Mouse (Mus musculus): ENCODE measurements around the gene Cdh13. TPM values are rescaled to one million over a fixed set of nuclear protein-coding genes. Genes with fewer than 3 reads are reported as not detected.
"Not testable (repeated sequence)": the region's sequence is repeated elsewhere in the genome, so short reads cannot be mapped to it uniquely, and the experiment has no call there.

The Cdh13 gene
- total RNA-seq, 2 experiments from 2014 or later, result 56.4 to 66.1 TPM

DNA sequence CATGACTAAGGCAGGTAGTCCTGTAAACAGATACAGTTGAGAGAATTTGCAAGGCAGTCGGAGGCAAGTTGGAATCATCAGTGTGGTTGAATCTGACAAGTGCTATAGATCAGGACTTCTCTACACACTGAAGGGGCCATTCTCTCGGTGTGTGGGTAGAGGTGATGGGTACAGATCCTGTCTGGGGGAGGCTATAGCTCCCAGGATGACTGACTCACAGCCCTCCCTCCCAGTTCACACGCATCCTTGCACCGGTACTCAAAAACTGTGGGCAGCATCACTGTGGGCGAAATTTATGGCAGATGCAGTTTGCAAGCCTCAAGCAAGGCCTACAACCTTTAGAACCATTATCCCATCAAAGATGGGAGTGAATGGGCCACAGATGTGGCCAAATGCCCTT lies 381.5 kb downstream of the Cdh13 start:
- DNase-seq (ENCODE audit: low spot score in 2 of 2), result no peak

DNA sequence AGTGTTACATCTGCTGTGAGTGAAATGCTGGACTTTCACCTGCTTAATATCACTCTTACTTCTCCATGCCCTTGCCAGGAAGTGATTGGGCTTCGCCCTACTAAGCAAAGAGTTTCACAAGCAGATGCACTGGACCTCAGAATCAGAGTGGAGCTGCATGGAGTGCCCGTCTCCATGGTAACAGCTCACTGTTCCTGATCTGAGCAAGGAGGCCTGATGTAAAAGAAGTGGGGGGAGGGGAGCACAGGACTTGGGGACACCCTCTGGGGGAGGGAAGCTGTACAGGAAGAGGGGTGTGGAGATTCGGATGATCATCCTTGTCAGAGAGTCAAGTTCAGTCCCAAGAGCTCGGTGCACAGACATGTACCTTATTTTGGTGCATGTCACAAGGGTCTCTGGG lies 384.2 kb downstream of the Cdh13 start:
- peak in 1 of 2 experiments; percentile 23 for DNase-seq (ENCODE audit: low spot score in 2 of 2)

DNA sequence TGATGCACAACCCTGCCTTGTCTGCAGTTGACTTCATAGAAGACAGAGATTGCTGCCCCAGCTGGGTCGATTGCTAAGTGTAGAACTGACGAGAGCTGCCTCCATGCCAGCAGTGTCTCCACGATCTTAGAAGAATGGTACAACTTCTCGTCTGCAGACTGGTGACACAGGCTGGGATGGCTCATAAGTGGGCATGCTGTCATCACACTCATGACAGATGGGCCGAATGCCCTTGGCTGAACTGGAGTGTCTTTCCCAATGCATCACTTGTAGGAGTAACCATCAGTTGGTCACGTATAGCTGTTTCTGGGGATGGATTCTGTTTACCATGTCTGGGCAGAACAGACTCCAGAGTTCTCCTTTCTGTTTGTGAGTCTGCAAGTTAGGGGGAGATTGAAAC lies 392.7 kb downstream of the Cdh13 start:
- DNase-seq (ENCODE audit: low spot score in 2 of 2), result no peak

DNA sequence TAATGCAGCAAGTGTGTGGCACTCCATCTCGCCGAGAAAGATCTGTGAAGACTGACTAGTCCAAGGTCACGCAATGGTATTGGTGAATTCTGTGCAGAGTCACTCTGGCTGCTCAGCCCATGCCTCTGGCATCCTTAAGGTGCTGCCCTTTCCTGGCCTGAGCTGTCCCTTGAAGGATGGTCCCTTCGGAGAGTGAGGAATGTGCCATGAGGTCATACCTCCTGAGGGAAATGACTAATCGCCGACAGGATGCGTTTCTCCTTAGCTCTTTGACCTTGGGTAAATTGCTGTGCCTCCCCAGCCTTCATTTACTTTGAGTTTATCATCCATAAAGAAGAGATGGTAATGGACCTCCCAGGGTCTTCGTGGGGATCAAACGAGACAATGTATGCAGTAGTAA lies 395.8 kb downstream of the Cdh13 start:
- no peak for DNase-seq (ENCODE audit: low spot score in 2 of 2)

DNA sequence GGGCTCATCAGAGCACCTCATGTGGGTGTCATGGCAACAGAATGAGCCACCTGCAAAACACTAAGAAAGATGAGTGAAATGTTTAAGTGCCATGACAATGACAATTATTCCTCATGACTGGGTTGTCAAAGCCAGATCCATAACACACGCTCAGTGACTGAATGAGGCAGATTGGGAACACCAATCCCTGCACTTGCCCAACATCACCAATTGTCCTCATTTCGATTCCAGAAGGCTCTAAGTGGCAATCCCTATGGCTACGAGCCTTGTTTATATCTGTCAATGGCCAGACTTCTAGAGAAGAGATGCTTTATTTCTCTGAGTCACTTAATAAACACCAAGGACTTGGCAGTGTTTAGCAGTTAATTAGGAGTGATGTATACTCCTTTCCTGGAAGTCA lies 399.9 kb downstream of the Cdh13 start:
- DNase-seq (ENCODE audit: low spot score in 2 of 2), result no peak

DNA sequence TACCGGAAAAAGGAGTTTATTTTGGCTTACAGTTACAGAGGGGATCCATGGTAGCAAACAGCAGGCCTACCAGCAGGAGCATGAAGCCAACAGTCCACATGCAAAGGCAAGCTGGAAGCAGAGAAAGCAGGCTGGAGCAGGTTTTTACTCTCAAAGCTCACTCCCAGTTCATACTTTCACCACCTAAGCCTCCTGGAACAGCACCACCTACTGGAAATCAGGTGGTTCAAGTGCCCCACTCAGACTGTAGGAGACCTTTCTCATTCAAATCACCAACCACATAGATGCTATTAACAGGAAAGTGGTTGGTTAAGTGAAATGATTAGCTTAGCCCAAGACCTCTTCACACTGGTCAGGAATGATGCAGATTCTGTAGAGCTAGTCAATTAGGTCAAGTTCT lies 402.3 kb downstream of the Cdh13 start:
- DNase-seq (ENCODE audit: low spot score in 2 of 2), result no peak

DNA sequence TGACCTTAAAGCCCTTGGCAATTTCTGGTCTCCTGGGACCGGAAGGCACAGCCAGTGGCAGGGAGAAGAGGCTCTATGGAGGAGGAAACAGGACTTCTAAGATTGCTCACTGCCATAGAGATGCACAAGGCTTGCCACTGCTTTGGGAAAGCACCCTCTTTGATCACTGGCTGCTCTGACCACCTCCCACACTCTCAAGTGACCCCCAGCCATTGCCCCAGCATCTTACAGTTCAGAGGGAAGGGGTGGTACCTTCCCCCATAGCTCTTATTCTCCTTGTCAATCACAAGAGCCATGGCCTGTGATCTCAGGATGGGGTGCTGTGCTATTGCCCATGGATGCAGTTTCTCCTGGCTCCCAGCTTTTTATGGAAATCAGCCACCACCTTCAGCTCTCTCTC lies 406.3 kb downstream of the Cdh13 start:
- DNase-seq (ENCODE audit: low spot score in 2 of 2), result no peak

DNA sequence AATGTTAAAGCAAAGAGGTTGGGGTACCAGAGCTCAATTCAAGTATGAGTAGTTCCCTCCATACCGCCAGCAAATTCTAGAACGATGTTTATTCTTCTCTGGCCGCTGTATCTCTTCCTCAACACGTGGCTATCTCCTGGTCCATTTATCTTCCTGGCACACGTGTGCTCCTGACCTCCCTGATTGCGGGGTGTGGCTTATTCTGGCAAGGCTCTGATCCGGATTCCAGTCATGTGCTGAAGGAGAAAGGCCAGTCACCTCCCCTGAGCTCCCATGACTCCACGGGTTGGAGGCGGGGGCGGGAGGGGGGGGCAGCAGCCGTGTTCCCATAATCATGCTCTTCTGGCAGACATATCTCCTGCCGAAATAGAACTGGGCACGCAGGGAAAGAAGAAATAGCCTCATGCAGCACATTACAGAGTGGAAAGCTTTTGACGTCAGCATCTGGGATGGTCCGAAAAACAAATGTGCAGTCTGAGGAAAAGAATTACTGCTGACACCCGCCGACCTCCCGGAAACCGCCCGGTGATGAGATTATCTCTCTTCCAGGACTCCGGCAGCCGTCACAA lies 417.9 kb downstream of the Cdh13 start:
- DNase-seq (ENCODE audit: low spot score in 2 of 2), result no peak

DNA sequence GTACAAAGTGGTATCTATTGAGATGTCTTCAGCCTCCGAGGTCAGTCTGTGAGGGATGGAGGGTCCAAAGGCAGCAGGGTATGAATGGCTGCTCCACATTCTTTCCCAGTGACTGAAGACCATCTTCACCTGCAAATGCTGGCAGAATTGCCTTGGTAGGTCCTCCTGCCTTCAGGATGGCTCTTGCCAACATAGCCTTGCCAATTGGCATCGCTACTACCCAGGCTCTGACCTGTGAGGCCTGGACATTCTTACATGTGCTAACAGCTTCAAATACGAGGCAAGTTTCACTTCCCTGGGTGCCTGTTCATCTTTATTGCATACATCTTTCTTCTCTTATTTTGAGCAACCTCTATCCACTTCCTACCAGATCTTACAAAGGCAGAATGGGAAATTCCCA lies 425.8 kb downstream of the Cdh13 start:
- no peak for DNase-seq (ENCODE audit: low spot score in 2 of 2)

DNA sequence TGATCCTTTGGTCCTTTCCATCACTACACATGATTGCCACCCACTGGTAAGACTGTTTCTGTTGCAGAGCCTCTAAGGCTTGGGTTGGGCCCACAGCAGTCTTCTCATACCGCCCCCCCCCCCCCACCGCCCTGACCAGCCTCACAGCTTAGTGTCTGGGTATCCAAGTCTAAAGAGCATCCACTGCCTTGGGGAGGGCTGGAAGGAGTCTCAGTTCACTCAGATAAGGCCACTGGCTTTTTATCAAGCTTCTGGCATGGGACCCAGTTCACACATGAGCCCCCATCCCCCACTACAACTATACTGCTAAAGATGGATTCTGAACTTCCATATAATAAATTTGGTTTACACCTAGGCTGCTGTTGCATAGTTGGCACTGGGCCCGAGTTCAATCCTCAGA lies 428.1 kb downstream of the Cdh13 start:
- no peak for DNase-seq (ENCODE audit: low spot score in 2 of 2)

DNA sequence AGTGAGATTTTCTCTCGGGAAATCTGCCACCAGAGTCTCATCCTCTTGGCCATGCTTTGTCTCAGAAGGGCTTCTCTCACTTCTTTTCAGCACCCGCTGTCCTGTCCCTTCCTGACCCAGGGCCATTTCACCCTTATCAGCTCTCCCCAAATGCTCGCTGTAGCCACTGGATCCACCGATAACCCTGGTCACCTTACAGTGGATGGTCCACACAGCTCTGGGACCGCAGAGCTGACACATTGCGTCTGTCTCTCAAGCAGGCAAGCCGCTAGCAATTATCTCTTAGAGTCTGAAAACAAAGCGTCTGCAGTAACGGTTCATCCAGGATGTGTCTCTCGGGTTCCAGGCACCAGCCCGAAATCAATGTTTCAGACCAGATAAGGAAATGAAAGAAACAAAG lies 429.6 kb downstream of the Cdh13 start:
- no peak for DNase-seq (ENCODE audit: low spot score in 2 of 2)

DNA sequence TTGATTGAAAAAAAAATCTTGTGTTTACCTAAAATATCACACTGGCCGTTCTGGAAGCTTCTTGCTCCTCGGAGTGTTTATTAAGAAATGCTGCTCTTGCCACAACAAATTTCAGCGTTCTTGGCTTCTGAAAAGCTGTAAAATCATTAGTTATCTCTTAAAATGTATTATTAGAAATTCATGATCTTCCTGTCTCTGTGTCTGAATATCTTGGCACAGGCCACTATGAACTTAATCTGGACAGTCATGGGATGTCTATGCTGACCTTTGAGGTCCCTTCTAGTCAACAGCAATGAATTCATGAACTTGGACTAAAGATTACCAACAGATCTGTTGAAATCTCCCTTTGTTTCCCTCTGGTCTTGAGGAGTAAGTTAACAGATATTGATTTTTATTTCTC lies 430.1 kb downstream of the Cdh13 start:
- DNase-seq (ENCODE audit: low spot score in 2 of 2), result no peak

DNA sequence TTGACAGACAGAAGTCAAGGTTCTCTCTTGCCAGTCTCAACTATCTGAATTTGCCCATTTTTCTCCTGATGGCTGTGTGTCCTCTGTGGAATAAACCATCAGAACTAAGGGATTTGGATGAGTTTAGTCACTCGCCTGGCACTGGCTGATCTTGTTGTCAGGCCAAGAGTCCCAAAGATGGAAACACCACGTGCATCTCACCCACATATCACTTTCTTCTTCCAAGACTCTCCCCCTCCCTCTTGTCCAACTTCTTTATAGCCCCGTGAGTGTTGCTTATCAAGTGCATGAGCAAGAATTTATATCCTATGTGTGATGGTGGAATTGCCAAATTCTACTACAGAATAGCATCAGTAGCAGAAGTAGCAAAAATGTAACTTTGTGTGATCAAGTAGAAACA lies 439.4 kb downstream of the Cdh13 start:
- no peak for DNase-seq (ENCODE audit: low spot score in 2 of 2)

DNA sequence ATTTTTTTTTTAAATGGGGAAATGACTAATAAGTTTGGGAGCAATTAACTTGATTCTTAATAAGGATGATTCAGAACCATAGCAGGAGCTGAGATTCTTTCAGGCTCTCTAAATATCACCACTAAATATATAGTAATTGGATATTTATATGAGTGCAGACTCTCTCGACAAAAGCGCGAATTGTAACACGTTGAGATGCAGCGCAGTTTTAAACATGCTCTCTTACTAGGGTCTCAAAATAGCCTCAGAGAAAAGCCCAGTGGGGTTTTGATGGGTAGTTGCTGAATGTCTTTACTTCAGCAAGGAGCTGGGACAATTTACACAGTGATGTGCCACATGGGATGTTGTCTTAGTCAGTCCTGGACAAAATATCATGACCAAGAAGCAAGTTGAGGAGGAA lies 442.1 kb downstream of the Cdh13 start:
- no peak for DNase-seq (ENCODE audit: low spot score in 2 of 2)

DNA sequence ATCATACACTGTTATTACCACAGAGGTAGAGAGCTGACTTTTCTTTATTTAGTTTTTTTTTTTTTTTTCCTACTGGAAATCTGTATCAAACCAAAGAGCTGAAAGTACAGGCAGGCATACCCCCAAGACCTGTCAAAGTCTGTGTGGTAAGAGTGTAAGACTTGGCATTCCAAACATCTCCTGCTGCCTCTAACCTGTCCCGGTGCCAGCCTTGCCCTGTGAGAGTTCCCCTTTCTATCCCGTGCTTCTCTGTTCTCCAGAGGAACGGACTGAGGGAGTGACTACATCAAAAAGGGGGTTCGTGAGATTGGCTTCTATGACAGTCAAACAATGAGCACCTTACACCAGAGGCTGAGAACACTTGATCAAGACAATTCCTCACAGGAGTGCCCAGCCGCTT lies 458.2 kb downstream of the Cdh13 start:
- no peak for DNase-seq (ENCODE audit: low spot score in 2 of 2)

DNA sequence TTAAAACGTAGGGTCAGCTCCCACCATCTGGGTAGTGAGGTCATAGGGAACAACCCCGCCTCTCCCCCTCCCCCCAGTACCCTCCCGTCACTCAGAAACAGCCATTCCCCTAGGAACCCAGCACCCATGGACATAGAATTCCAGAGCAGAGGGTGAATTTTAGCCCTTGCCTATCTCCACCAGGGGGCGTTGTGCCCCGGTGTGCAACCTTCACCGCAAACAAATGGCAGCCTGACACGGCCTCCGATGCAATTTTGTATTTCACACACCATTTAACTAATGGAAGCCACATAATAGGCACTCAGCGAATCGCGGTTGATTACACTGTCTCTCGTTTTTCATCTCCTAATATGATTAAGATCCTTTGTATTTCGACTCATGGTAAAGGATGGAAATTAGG lies 461.5 kb downstream of the Cdh13 start:
- no peak for DNase-seq (ENCODE audit: low spot score in 2 of 2)

DNA sequence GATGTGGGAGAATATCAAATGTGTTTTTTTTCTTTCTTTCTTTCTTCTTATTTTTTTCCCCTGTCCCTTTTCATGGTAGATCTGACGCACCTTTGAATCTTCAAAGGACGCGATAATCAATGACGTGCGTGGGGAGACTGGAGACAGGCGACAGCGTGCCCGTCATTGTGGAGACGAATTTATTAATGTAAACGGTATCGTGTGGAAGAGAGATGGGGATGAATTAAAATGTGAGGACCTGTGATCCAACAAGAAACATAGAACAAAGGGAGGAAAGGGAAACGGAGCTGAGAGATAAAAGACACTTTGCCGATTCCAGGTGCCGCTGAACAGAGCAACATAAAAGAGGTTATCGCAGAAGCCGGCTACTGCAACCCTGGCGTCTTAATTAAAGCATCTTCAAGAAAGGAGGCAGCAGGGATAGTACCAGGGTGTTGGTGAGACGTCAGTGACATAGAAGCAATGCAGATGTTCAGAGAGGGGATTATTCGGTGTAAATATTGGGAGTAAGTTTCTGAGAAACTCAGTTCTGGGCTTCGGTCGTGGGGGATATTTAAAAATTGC lies 464.6 kb downstream of the Cdh13 start:
- no peak for DNase-seq (ENCODE audit: low spot score in 2 of 2)

DNA sequence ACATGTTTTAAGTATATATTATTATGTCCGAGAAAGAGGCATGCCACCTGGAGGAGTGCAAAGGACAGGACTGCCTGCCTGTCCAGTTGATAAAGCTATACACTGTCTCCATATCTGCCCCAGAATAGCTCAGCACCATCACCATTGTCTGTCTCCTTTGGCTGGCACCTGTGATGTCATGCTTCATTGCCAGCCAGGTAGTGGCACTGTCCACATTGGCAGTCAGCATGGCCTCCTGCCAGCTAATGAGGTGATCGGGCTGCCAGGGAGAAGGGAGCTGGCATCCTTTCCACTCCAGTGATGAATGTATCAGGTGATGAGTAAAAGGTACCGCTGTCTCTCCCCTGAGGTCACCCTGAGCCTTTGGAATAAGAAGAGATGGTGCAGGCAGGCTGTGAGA lies 465.7 kb downstream of the Cdh13 start:
- no peak for DNase-seq (ENCODE audit: low spot score in 2 of 2)

DNA sequence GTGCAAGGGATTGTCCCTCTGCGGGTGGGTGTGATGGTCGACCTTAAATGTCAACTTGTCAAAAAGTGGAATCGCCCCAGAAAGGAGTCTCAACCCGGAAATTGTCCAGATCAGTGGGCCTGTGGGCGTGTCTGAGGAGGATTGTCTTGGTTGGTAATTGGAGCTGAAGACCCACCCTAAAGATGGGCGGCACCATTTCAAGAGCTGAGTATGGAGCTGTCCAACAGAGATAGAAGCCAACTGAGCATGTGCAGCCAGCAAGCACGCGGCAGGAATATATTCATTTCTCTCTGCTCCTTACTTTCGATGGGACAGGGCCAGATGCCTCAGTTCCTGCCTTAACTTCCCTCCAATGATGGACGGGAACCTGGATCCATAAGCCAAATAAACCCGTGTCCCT lies 466.3 kb downstream of the Cdh13 start:
- no peak for DNase-seq (ENCODE audit: low spot score in 2 of 2)

DNA sequence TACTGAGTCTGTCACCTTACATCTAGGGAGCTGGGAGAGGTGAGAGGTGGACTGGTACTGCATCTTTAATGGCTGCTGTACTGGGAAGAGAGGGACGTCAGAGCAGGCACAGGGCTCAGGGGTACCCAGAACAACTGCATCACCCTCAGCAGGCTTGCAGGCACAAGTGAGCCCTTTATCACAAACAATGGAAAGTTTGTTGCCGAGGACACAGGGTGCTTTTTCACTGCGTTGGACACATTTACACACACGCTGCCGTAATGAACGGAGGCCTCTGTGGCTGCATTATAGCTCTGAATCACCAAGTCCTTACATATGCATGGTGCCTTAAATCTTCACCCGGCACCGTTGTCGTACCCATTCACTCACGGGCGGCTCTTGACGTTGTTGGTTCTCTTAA lies 470.2 kb downstream of the Cdh13 start:
- DNase-seq (ENCODE audit: low spot score in 2 of 2), result peak in 1 of 2 experiments; percentile 18

DNA sequence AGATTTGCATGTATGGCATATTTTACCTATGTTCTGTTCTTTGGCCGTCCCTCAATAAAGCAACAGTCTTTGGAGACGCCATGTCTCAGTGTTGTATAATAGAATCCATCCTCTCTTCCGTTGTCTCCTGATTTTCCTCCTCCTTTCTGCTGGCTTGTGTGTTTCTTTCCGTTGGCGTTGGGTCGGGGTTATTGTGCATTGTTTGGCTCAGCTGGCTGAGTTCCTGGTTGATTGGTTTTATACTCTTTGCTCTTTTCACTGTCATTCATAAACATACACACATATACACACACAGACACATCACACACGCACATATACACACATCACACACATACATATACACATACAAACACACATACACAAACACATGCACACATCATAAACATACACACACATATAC lies 470.6 kb downstream of the Cdh13 start:
- DNase-seq (ENCODE audit: low spot score in 2 of 2), result no peak

DNA sequence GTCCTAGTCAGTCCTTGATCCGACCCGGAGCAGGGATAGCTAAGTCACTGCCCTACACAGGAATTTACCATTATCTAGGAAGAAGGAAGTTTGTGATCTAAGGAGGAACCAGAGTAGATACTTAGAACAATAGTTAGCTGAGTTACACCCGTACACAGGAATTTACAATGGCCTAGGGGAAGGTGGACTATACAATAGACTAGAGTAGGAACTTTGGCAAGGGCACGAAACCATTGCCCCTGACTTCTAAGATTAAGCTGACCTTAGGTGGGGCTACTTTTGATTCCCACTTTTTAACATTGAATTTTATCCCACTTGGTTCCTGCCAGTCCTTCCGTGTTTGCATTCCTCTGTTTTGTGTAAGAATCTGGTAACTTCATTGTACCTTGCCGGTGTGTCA lies 494.0 kb downstream of the Cdh13 start:
- DNase-seq (ENCODE audit: low spot score in 2 of 2), result not testable (repeated sequence)

DNA sequence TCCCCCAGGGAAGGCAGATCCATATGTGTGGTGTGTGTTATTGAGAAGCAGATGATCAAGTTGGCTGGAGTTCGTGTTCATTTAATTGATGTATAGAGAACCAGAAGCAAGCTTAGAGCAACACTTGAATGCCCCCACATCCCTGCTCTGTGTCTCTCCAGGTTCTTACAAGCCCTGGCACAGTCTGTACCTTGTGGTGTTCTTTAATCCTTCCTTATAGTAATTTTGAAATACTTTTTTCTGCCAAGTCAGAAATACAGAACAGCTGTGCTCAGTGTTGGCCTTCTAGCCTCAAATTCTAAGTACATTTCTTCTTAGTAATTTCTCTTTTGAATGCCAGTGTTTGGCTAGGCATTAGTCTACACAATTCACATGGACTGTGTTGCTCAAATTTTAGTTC lies 494.8 kb downstream of the Cdh13 start:
- no peak for DNase-seq (ENCODE audit: low spot score in 2 of 2)

DNA sequence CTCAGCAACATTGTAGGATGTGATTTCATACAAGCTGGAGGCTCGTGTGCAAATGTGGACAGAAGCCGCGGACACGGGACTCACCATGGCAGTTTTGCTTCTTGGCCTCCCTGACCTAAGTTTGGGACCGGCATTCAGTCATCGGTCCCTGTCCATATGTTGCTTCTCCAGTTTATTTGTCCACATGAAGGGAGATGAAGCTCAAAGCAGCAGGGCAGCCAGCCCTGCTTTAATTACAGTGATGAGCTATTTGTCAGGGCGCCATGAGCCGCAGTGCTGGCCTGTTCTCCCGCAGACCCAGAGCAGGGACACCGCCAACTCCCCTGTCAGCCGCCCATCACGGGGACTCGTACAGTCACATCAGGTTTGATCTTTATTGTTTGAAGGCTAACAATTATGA lies 502.1 kb downstream of the Cdh13 start:
- DNase-seq (ENCODE audit: low spot score in 2 of 2), result no peak

Data from layer of hippocampus, postnatal 14 days (tissue).